In genomic region chr4:138084851-138085573, GRCm38 (mm10) we compare ENCODE assay signal across 14 mouse cellular contexts.
A peak's percentile ranks its signal among the peaks of the same experiment; 100 is the strongest.
DNase-seq lines count a peak whose midpoint lies in the region; ATAC-seq and TF ChIP-seq lines count a peak whose summit lies in the region.
"Had no signal": no experiment of that assay in that cellular context is flagged by ENCODE, and none has a peak within 500 bp of the region (broad histone marks: within the 10 kb centered on the region; RNA-seq: fewer than 3 reads in every experiment).

No protein-coding gene starts in this region.

- no peaks in the 10 kb centered on the region for H3K27me3 ChIP-seq in heart, adult 2 months (ENCODE audit: control insufficient read depth, insufficient read depth, low read length)
- H3K27me3 ChIP-seq in heart, embryonic 11.5 days (ENCODE audit: control insufficient read depth, insufficient read depth, low read length), result no peaks in the 10 kb centered on the region
- H3K27me3 ChIP-seq in neural tube, embryonic 12.5 days (replicated peaks), result no peaks in the 10 kb centered on the region
- H3K27me3 ChIP-seq in neural tube, embryonic 15.5 days (replicated peaks), result no peaks in the 10 kb centered on the region
- H3K27me3 ChIP-seq in liver, postnatal 0 days (ENCODE audit: insufficient read depth, low read length), result no peaks in the 10 kb centered on the region
- H3K27me3 ChIP-seq: limb, embryonic 15.5 days had no signal

- H3K36me3 ChIP-seq in heart, adult 2 months (ENCODE audit: control insufficient read depth, insufficient read depth, low read length), result no peaks in the 10 kb centered on the region
- peaks cover 13% of the 10 kb centered on the region; the same call in 1 of the 2 replicates for H3K36me3 ChIP-seq in heart, embryonic 11.5 days (ENCODE audit: control insufficient read depth, insufficient read depth, low read length)
- H3K36me3 ChIP-seq in neural tube, embryonic 12.5 days, result peaks cover 34% of the 10 kb centered on the region
- H3K36me3 ChIP-seq in neural tube, embryonic 15.5 days, result peaks cover 14% of the 10 kb centered on the region
- peaks cover 39% of the 10 kb centered on the region for H3K36me3 ChIP-seq in liver, postnatal 0 days (replicated peaks; ENCODE audit: insufficient read depth, low read length)

- H3K4me1 ChIP-seq in heart, adult 2 months (ENCODE audit: control insufficient read depth, insufficient read depth, low read length), result no peaks in the 10 kb centered on the region
- no peaks in the 10 kb centered on the region for H3K4me1 ChIP-seq in heart, embryonic 11.5 days (ENCODE audit: control insufficient read depth, insufficient read depth, low read length)
- no peaks in the 10 kb centered on the region; the same call in 1 of the 2 replicates for H3K4me1 ChIP-seq in neural tube, embryonic 12.5 days
- peaks cover 56% of the 10 kb centered on the region for H3K4me1 ChIP-seq in neural tube, embryonic 15.5 days
- H3K4me1 ChIP-seq in liver, postnatal 0 days (ENCODE audit: insufficient read depth), result no peaks in the 10 kb centered on the region
- H3K4me1 ChIP-seq: embryonic facial prominence, embryonic 10.5 days; limb, embryonic 15.5 days had no signal

- H3K4me2 ChIP-seq in heart, embryonic 11.5 days, result no peak overlapping the region
- H3K4me2 ChIP-seq in neural tube, embryonic 12.5 days (replicated peaks), result no peak overlapping the region
- no peak overlapping the region for H3K4me2 ChIP-seq in neural tube, embryonic 15.5 days
- no peak overlapping the region for H3K4me2 ChIP-seq in liver, postnatal 0 days (ENCODE audit: low read depth, low read length)
- H3K4me2 ChIP-seq: limb, embryonic 15.5 days; lung, embryonic 14.5 days had no signal

- no peak for TF ChIP-seq EP300 in heart, adult 2 months (IDR thresholded peaks at IDR 0.05; ENCODE audit: insufficient read depth, low read depth, low read length)
- no peak for TF ChIP-seq EP300 in liver, postnatal 0 days (IDR thresholded peaks at IDR 0.05; ENCODE audit: low read depth)

- TF ChIP-seq POLR2A in heart, adult 2 months (IDR thresholded peaks at IDR 0.05; ENCODE audit: insufficient read depth, low read depth, low read length), result no peak

- H3K79me2 ChIP-seq in heart, adult 2 months (replicated peaks; ENCODE audit: control insufficient read depth, insufficient read depth, low read length), result no peaks in the 10 kb centered on the region

- 73% methylated on average over 13 of the region's 13 CpGs for WGBS in heart, adult 2 months
- WGBS in heart, embryonic 11.5 days (ENCODE audit: insufficient replicate concordance), result 88% methylated on average over 13 of the region's 13 CpGs
- 67% methylated on average over 13 of the region's 13 CpGs for WGBS in neural tube, embryonic 12.5 days
- WGBS in neural tube, embryonic 15.5 days, result 43% methylated on average over 13 of the region's 13 CpGs
- WGBS in liver, postnatal 0 days (ENCODE audit: insufficient replicate concordance), result 81% methylated on average over 13 of the region's 13 CpGs

- no peak for ATAC-seq in heart, embryonic 11.5 days (replicated peaks; ENCODE audit: insufficient number of reproducible peaks, low FRiP score, low TSS enrichment)
- no peak for ATAC-seq in neural tube, embryonic 12.5 days (ENCODE audit: low FRiP score, low read depth)
- no peak for ATAC-seq in neural tube, embryonic 15.5 days (ENCODE audit: low FRiP score)
- no peak for ATAC-seq in liver, postnatal 0 days
- ATAC-seq: CD4-positive, CD25-positive, alpha-beta regulatory T cell, adult 4 months had no signal

- peak; percentile 35 to 37 for DNase-seq in heart, adult 2 months
- DNase-seq in neural tube, embryonic 10.5 days (ENCODE audit: extremely low spot score, low spot score), result no peak
- DNase-seq in layer of hippocampus, adult 8-10 months (ENCODE audit: low spot score in 2 of 2), result peak; percentile 42 to 50
- no peak for DNase-seq in liver, postnatal 0 days
- no peak for DNase-seq in urinary bladder, postnatal 14 days (ENCODE audit: low spot score)
- DNase-seq: heart, postnatal 14 days; kidney, adult 2 months; lung, embryonic 14.5 days had no signal

- H3K9ac ChIP-seq in heart, adult 2 months (ENCODE audit: low read depth, low read length), result no peak overlapping the region
- no peak overlapping the region for H3K9ac ChIP-seq in heart, embryonic 11.5 days (ENCODE audit: low read depth, low read length)
- H3K9ac ChIP-seq in neural tube, embryonic 12.5 days, result no peak overlapping the region
- no peak overlapping the region for H3K9ac ChIP-seq in neural tube, embryonic 15.5 days (replicated peaks)
- H3K9ac ChIP-seq in liver, postnatal 0 days (replicated peaks), result no peak overlapping the region
- H3K9ac ChIP-seq: limb, embryonic 15.5 days; lung, embryonic 14.5 days had no signal

- H3K27ac ChIP-seq in heart, adult 2 months, result no peak overlapping the region
- H3K27ac ChIP-seq in heart, embryonic 11.5 days (ENCODE audit: low read depth, low read length), result no peak overlapping the region
- 0 out of 2 replicates have a peak overlapping the region, but pooled peaks have one; percentile 2 for H3K27ac ChIP-seq in neural tube, embryonic 12.5 days
- H3K27ac ChIP-seq in neural tube, embryonic 15.5 days (replicated peaks), result peak overlapping the region; percentile 70
- H3K27ac ChIP-seq in liver, postnatal 0 days (ENCODE audit: low read depth), result no peak overlapping the region
- H3K27ac ChIP-seq: embryonic facial prominence, embryonic 10.5 days; limb, embryonic 15.5 days had no signal

- H3K9me3 ChIP-seq in heart, embryonic 11.5 days (replicated peaks; ENCODE audit: control insufficient read depth, low read length), result no peaks in the 10 kb centered on the region
- no peaks in the 10 kb centered on the region for H3K9me3 ChIP-seq in neural tube, embryonic 12.5 days
- H3K9me3 ChIP-seq in neural tube, embryonic 15.5 days (replicated peaks), result no peaks in the 10 kb centered on the region
- H3K9me3 ChIP-seq in liver, postnatal 0 days (ENCODE audit: low read length), result no peaks in the 10 kb centered on the region
- H3K9me3 ChIP-seq: embryonic facial prominence, embryonic 10.5 days; limb, embryonic 15.5 days had no signal

- intact Hi-C loops in heart, adult 2 months (cut with DNase I), result no loop called here

- no peak for TF ChIP-seq CTCF in heart, adult 2 months (IDR thresholded peaks at IDR 0.05)
- TF ChIP-seq CTCF in liver, postnatal 0 days (IDR thresholded peaks at IDR 0.05; ENCODE audit: low read depth), result no peak

- no peak overlapping the region for H3K4me3 ChIP-seq in heart, adult 2 months
- H3K4me3 ChIP-seq in heart, embryonic 11.5 days (ENCODE audit: low read depth, low read length), result no peak overlapping the region
- no peak overlapping the region for H3K4me3 ChIP-seq in neural tube, embryonic 12.5 days
- no peak overlapping the region for H3K4me3 ChIP-seq in neural tube, embryonic 15.5 days (replicated peaks)
- no peak overlapping the region for H3K4me3 ChIP-seq in liver, postnatal 0 days (ENCODE audit: low read depth, low read length)
- H3K4me3 ChIP-seq: embryonic facial prominence, embryonic 10.5 days; limb, embryonic 15.5 days had no signal

Comparison
In these comparisons a context has a peak if more than half of its experiments do, and no peak if none do; other contexts are left out.
1. DNase-seq: peak in heart, adult 2 months (2 of 2) and layer of hippocampus, adult 8-10 months (2 of 2); none in neural tube, embryonic 10.5 days (single experiment), liver, postnatal 0 days (single experiment) and urinary bladder, postnatal 14 days (single experiment).
2. H3K27ac ChIP-seq: peak in neural tube, embryonic 12.5 days (single experiment) and neural tube, embryonic 15.5 days (single experiment); none in heart, adult 2 months (single experiment), heart, embryonic 11.5 days (single experiment) and liver, postnatal 0 days (single experiment).